Mouse (Mus musculus) heart, embryonic 16.5 days (tissue): Measurements from ENCODE around the gene Coro1c. TPM values are rescaled to one million over a fixed set of nuclear protein-coding genes. Genes with fewer than 3 reads are reported as not detected.

Source experiments
- ATAC-seq: fragments of 200-750 bp; cut with Nextera tagmentation; replicated peaks from 2 replicates; pipeline ENCODE4 v1.8.0; 2017; ENCODE audit warnings: moderate number of reproducible peaks; ENCODE audit not compliant: insufficient read depth, low FRiP score; ENCODE audit errors: extremely low read depth
- H3K27ac ChIP-seq: fragments of 300-500 bp; sonication (generic); 2 replicates; pipeline ENCODE4 v1.5.1; 2014; ENCODE audit warnings: mild to moderate bottlenecking, low read length, control low read depth, moderate library complexity
- H3K27me3 ChIP-seq: fragments of 300-500 bp; sonication (generic); 2 replicates; pipeline ENCODE4 v1.6.1; 2014; ENCODE audit warnings: low read length, mixed read lengths; ENCODE audit not compliant: control insufficient read depth, insufficient read depth
- H3K36me3 ChIP-seq: fragments of 300-500 bp; sonication (generic); 2 replicates; pipeline ENCODE4 v1.6.1; 2014; ENCODE audit not compliant: control insufficient read depth, insufficient read depth
- H3K4me1 ChIP-seq: fragments of 300-500 bp; sonication (generic); 2 replicates; pipeline ENCODE4 v1.6.1; 2014; ENCODE audit warnings: low read length, mixed read lengths; ENCODE audit not compliant: control insufficient read depth, insufficient read depth
- H3K4me2 ChIP-seq: fragments of 300-500 bp; sonication (generic); 2 replicates; pipeline ENCODE4 v1.6.1; 2014; ENCODE audit warnings: low read depth, mild to moderate bottlenecking, control low read depth, low read length
- H3K4me3 ChIP-seq: fragments of 300-500 bp; sonication (generic); 2 replicates; pipeline ENCODE4 v1.5.1; 2014; ENCODE audit warnings: mild to moderate bottlenecking, control low read depth, low read length
- H3K9ac ChIP-seq: fragments of 300-500 bp; sonication (generic); 2 replicates; pipeline ENCODE4 v1.6.1; 2014; ENCODE audit warnings: low read length, control low read depth
- H3K9me3 ChIP-seq: fragments of 300-500 bp; sonication (generic); replicated peaks from 2 replicates; pipeline ENCODE4 v1.6.1; 2016; ENCODE audit warnings: low read length; ENCODE audit not compliant: control insufficient read depth
- WGBS: fragments of 180-500 bp; shearing (Covaris S2); extraction: QIAGEN DNeasy Blood & Tissue Kit; methylation state at CpG from one replicate; pipeline ENCODE4 v1.1.7; 2014; 5-methylcytosine and 5-hydroxymethylcytosine counted together
- polyA plus RNA-seq: library from polyadenylated mRNA; unstranded; fragments of >200 nt; fragmentation: Nextera tagmentation; extraction: Ambion mirVana; gene quantifications from 2 replicates; pipeline ENCODE4 v1.2.1, GENCODE M21; 2015

Coro1c gene
- polyA plus RNA-seq, 1 experiment from 2014 or later, result 85.9 TPM

DNA sequence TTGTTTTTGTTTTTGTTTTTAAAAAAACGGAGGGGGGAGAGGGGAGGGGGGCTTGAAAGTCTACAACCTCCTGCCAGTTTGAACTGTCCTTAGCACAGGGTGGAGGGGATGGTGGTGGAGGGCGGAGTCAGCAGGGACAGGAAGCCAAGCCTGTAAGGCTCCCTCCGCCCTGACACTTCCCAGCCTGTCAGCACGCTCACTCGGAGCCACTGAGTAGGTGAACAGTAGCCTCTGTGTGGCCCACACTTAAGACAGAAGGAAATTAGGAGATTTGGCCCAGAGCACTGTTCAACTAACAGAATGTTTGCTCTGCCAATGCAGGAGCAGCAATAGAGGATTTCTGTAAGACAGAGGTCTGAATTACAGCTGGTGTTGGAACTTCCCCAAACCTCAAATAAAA lies 49.6 kb downstream of the Coro1c start:
- Histone ChIP-seq H3K9ac (peak overlapping the region; percentile 8; the same call in 1 of the 2 replicates), H3K27ac (peak overlapping the region; percentile 97), H3K4me1 (peaks cover 53% of the 10 kb centered on the region), H3K36me3 (peaks cover 7% of the 10 kb centered on the region), H3K27me3 (no peaks in the 10 kb centered on the region), H3K4me2 (peak overlapping the region; percentile 31), H3K9me3 (no peaks in the 10 kb centered on the region), H3K4me3 (no peak overlapping the region)
- WGBS, result 20% methylated on average over 5 of the region's 5 CpGs
- ATAC-seq, result peak; percentile 73; the same call in 1 of the 2 replicates

DNA sequence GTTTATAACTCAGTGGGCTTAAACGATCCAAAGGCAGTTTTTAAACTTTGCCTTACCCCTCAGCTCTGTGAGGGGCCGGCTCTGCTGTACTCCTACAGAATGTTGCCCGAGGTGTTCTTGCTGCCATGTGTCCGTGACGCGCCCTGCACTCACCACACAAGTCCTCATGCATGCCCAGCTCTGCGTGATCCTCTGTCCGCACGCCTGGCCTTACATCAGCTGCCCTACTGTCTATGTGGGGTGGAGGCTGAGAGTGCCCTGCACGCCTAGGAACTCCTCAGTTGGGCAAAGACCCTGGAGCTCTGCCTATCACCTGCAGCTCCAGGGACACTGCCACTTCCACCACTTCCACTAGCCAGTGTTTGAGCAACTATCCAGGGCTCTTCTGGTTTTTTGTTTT lies 50.0 kb downstream of the Coro1c start:
- 61% methylated on average over 10 of the region's 10 CpGs for WGBS
- Histone ChIP-seq H3K4me3 (no peak overlapping the region), H3K9me3 (no peaks in the 10 kb centered on the region), H3K9ac (peak overlapping the region; percentile 53), H3K4me2 (no peak overlapping the region), H3K36me3 (peaks cover 7% of the 10 kb centered on the region), H3K4me1 (peaks cover 57% of the 10 kb centered on the region), H3K27ac (peak overlapping the region; percentile 97), H3K27me3 (no peaks in the 10 kb centered on the region)
- no peak; the same call in 1 of the 2 replicates for ATAC-seq

DNA sequence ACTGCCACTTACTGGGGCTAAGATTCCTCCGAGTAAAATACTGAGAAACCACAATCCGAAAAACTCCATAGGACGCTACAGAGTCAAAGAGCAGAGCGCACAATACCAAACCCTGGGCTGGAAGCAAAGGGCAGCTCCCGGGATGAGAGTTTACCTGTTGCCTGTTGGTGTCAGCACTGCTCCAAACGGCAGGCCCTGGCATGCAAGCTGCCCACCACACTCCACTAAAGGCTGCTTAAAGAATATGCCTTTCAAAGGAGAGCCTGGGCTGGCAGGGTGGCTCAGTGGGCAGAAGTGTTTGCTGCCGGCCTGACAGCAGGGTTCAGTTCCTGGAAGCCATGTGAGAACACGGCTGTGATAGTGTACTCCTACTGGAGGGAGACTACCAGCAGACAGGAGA lies 50.9 kb downstream of the Coro1c start:
- H3K9me3 ChIP-seq, result no peaks in the 10 kb centered on the region
- peaks cover 62% of the 10 kb centered on the region for H3K4me1 ChIP-seq
- H3K27ac ChIP-seq, result peak overlapping the region; percentile 97
- peak overlapping the region; percentile 53 for H3K9ac ChIP-seq
- no peak for ATAC-seq
- no peaks in the 10 kb centered on the region for H3K27me3 ChIP-seq
- H3K4me3 ChIP-seq, result no peak overlapping the region
- no peak overlapping the region for H3K4me2 ChIP-seq
- peaks cover 7% of the 10 kb centered on the region for H3K36me3 ChIP-seq
- WGBS, result 54% methylated on average over 8 of the region's 8 CpGs

DNA sequence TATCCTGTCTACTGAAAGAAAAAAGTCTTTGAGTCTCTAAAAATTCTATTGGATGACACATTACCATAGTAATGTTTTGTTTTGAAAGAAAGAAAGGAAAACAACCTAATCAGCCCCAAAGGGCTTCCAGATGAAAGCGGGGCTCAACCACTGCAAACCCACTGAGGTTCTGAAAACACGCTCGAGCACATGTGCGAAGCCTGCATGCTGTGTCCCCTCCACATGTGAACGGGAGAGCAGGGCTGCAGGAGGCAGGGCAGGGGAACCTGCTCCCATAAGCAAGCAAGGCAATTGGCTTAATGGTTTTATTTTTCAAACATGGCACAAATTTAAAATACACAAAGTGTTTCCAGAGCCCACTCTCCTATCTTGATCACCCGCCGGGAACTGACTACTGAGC lies 51.9 kb downstream of the Coro1c start:
- H3K27me3 ChIP-seq, result no peaks in the 10 kb centered on the region
- H3K4me3 ChIP-seq, result no peak overlapping the region
- no peaks in the 10 kb centered on the region for H3K9me3 ChIP-seq
- H3K4me2 ChIP-seq, result no peak overlapping the region
- H3K4me1 ChIP-seq, result peaks cover 62% of the 10 kb centered on the region
- 64% methylated on average over 7 of the region's 7 CpGs for WGBS
- H3K27ac ChIP-seq, result peak overlapping the region; percentile 97
- ATAC-seq, result no peak
- peak overlapping the region; percentile 31 for H3K9ac ChIP-seq
- H3K36me3 ChIP-seq, result peaks cover 7% of the 10 kb centered on the region

DNA sequence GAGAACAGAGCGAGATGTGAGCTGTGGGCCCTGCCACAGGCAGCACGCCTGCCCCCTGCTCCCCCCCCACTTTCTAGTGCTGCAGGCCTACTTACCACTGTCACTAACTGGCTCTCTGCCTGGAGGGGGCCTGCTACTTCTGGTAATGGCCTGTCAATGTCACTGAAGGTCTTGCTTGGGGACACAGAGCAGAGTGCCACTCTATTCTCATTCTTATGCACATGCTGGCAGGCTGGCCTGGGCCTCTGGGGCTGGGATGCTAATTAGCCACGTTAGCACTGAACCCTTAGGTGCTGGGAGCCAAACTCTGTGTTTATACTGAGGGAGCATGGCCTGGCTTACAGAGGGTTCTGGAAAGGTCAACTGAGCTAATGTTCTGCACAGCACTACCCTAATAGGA lies 52.9 kb downstream of the Coro1c start:
- Histone ChIP-seq H3K4me1 (peaks cover 66% of the 10 kb centered on the region), H3K4me2 (no peak overlapping the region), H3K27me3 (no peaks in the 10 kb centered on the region), H3K9me3 (no peaks in the 10 kb centered on the region), H3K4me3 (no peak overlapping the region), H3K36me3 (no peaks in the 10 kb centered on the region), H3K27ac (peak overlapping the region; percentile 97), H3K9ac (peak overlapping the region; percentile 62)
- peak; percentile 82 for ATAC-seq
- WGBS, result 36% methylated on average over 3 of the region's 3 CpGs

DNA sequence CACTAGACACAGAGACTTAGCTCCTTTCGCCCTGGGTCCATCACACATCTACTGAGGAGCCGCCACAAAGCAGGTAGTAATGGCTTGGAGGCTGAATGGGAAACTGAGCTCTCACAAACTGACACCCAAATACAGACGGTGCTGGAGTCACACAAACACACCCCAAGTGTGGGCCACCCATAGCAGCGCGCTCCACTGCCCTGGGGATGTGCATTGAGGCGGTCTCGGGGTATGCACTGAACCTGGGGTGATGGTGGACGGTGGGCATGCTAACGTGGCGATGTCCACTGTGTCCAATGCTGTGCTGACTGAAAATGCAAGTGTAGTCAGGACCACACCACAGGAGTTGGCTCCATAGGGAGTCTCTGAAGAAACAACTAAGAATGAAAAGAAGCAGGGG lies 53.4 kb downstream of the Coro1c start:
- Histone ChIP-seq H3K36me3 (peaks cover under 1% of the 10 kb centered on the region), H3K9me3 (no peaks in the 10 kb centered on the region), H3K9ac (peak overlapping the region; percentile 62), H3K4me3 (no peak overlapping the region), H3K4me2 (no peak overlapping the region), H3K4me1 (peaks cover 63% of the 10 kb centered on the region), H3K27ac (peak overlapping the region; percentile 97), H3K27me3 (no peaks in the 10 kb centered on the region)
- 93% methylated on average over 10 of the region's 10 CpGs for WGBS
- ATAC-seq, result no peak

DNA sequence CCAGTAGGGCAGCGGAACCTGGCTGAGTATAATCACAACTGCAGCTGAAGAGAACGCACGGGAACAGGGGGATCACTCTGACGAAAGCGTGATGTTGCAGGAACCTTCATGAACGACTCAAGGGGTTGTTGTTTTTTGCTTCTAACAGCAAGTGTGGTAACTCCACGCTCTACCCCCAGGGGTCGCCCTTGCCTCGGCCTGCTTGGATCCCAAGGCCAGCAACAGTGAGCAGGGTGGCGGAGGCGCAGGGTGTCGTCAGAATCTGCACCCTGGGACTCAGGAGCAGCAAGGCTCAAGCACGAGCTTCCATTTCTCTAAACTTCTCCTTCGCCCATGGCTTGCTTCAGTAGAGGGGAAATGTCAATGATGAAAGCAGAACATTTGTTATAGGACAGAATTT lies 54.1 kb downstream of the Coro1c start:
- Histone ChIP-seq H3K9ac (no peak overlapping the region; the same call in 1 of the 2 replicates), H3K36me3 (peaks cover 7% of the 10 kb centered on the region), H3K4me2 (no peak overlapping the region), H3K4me3 (no peak overlapping the region), H3K9me3 (no peaks in the 10 kb centered on the region), H3K4me1 (peaks cover 60% of the 10 kb centered on the region), H3K27me3 (no peaks in the 10 kb centered on the region), H3K27ac (peak overlapping the region; percentile 97; the same call in 1 of the 2 replicates)
- ATAC-seq, result no peak
- WGBS, result 38% methylated on average over 14 of the region's 14 CpGs

DNA sequence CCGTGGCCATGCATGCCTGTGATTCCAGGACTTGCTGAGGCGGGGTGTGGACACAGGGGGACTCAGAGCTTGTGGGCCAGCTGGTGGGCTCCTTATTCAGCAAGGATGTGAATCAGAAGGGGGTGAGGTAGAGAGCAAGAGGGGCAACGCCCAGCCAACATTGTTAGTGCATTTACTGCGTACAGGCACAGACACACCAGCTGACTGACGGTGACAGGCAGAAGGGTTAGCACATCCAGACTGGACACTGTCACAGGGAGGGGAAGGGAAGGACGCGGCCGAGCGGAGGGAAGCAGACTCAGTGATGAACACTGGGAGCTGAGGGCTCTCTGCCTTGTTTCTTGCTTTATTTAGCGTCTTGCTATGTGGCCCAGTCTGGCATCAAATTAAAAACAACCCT lies 55.0 kb downstream of the Coro1c start:
- peak overlapping the region; percentile 68 for H3K27ac ChIP-seq
- no peak overlapping the region for H3K4me3 ChIP-seq

DNA sequence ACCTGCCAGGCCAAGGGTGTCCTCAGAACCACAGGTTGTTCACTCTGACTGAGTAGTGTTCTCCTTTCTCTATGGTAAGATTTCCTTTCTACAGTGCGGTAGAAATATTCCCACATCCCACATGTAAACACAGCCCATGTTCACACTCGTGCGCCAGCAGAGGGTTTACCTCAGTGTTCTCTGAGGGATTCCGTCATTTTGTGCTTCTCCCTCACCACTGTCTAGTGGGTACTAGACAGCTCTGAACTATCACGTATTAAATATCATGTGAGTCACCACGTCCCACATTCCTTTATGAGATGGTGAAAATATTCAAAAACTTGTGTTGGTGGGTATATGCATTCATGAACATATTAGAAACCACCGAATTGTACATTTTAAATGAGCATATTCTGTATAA lies 56.1 kb downstream of the Coro1c start:
- Histone ChIP-seq H3K9ac (no peak overlapping the region), H3K4me3 (no peak overlapping the region), H3K27me3 (no peaks in the 10 kb centered on the region), H3K36me3 (peaks cover 20% of the 10 kb centered on the region), H3K9me3 (no peaks in the 10 kb centered on the region), H3K4me2 (no peak overlapping the region), H3K27ac (no peak overlapping the region), H3K4me1 (peaks cover 42% of the 10 kb centered on the region)
- no peak for ATAC-seq
- WGBS, result 86% methylated on average over 7 of the region's 7 CpGs

More for the DNA sequence above, 55.0 kb downstream of the Coro1c start:
- H3K4me2 ChIP-seq, result no peak overlapping the region
- peaks cover 53% of the 10 kb centered on the region for H3K4me1 ChIP-seq
- H3K9ac ChIP-seq, result peak overlapping the region; percentile 43
- no peaks in the 10 kb centered on the region for H3K27me3 ChIP-seq
- H3K36me3 ChIP-seq, result peaks cover 15% of the 10 kb centered on the region
- H3K9me3 ChIP-seq, result no peaks in the 10 kb centered on the region
- 57% methylated on average over 10 of the region's 10 CpGs for WGBS
- no peak for ATAC-seq
